Mouse (Mus musculus) embryonic facial prominence, embryonic 15.5 days (tissue): ENCODE data around the gene Olfr430. TPM values are rescaled to one million over a fixed set of nuclear protein-coding genes. Genes with fewer than 3 reads are reported as not detected.
"Not testable (repeated sequence)": the region's sequence is repeated elsewhere in the genome, so short reads cannot be mapped to it uniquely, and the experiment has no call there.

Experiments used
- ATAC-seq: fragments of 200-750 bp; cut with Nextera tagmentation; 2 replicates; pipeline ENCODE4 v1.8.0; 2017; ENCODE audit warnings: low read depth, moderate TSS enrichment; ENCODE audit not compliant: insufficient number of reproducible peaks, low FRiP score, low TSS enrichment
- H3K27ac ChIP-seq: fragments of 300-500 bp; sonication (generic); replicated peaks from 2 replicates; pipeline ENCODE4 v1.5.1; 2015; ENCODE audit warnings: mild to moderate bottlenecking, inconsistent platforms
- H3K27me3 ChIP-seq: fragments of 300-500 bp; sonication (generic); 2 replicates; pipeline ENCODE4 v1.6.1; 2015; ENCODE audit warnings: inconsistent platforms
- H3K36me3 ChIP-seq: fragments of 300-500 bp; sonication (generic); 2 replicates; pipeline ENCODE4 v1.6.1; 2015; ENCODE audit warnings: mild to moderate bottlenecking, inconsistent platforms
- H3K4me1 ChIP-seq: fragments of 300-500 bp; sonication (generic); 2 replicates; pipeline ENCODE4 v1.6.1; 2015; ENCODE audit warnings: inconsistent platforms
- H3K4me2 ChIP-seq: fragments of 300-500 bp; sonication (generic); replicated peaks from 2 replicates; pipeline ENCODE4 v1.6.1; 2015; ENCODE audit warnings: mild to moderate bottlenecking, inconsistent platforms
- H3K4me3 ChIP-seq: fragments of 300-500 bp; sonication (generic); replicated peaks from 2 replicates; pipeline ENCODE4 v1.5.1; 2015; ENCODE audit warnings: mild to moderate bottlenecking, inconsistent platforms
- H3K9ac ChIP-seq: fragments of 300-500 bp; sonication (generic); 2 replicates; pipeline ENCODE4 v1.6.1; 2015; ENCODE audit warnings: inconsistent platforms
- H3K9me3 ChIP-seq: fragments of 300-500 bp; sonication (generic); replicated peaks from 2 replicates; pipeline ENCODE4 v1.6.1; 2016; ENCODE audit warnings: inconsistent platforms
- WGBS: fragments of 180-500 bp; shearing (Covaris S2); methylation state at CpG from one replicate; pipeline ENCODE4 v1.1.7; 2015; 5-methylcytosine and 5-hydroxymethylcytosine counted together
- polyA plus RNA-seq: library from polyadenylated mRNA; unstranded; fragments of >200 nt; fragmentation: Nextera tagmentation; extraction: Ambion mirVana; gene quantifications from 2 replicates; pipeline ENCODE4 v1.2.1, GENCODE M21; 2015

The Olfr430 gene
- 0.23 and 0.28 TPM in 2 replicates for polyA plus RNA-seq

- no peak within 1 kb of the TSS for H3K9ac ChIP-seq
- no peaks in the 10 kb centered on the region for H3K27me3 ChIP-seq
- no peak within 1 kb of the TSS for H3K27ac ChIP-seq
- H3K4me3 ChIP-seq = no peak within 1 kb of the TSS
- no peak for ATAC-seq
- H3K4me1 ChIP-seq = no peaks in the 10 kb centered on the region
- no peak within 1 kb of the TSS for H3K4me2 ChIP-seq
- 80% methylated on average over 3 of the region's 3 CpGs for WGBS
- H3K36me3 ChIP-seq = no peaks in the 10 kb centered on the region
- no peaks in the 10 kb centered on the region for H3K9me3 ChIP-seq
Measured at GRCm38 (mm10) chr1:174066305-174066704, at the start of gene Olfr430. Gene Olfr430 (plus strand): TSS chr1:174066605.

GRCm38 (mm10) chr1:174031698-174032097 is 34.7 kb upstream of the Olfr430 start, which contains the start of gene Ifi205:
Gene Ifi205 (minus strand): TSS chr1:174031810.
- H3K27me3 ChIP-seq = no peaks in the 10 kb centered on the region
- ATAC-seq = no peak
- H3K36me3 ChIP-seq = no peaks in the 10 kb centered on the region
- no peak within 1 kb of the TSS for H3K27ac ChIP-seq
- H3K4me2 ChIP-seq = no peak within 1 kb of the TSS
- no peak within 1 kb of the TSS for H3K4me3 ChIP-seq
- 44% methylated on average over 1 of the region's 1 CpGs for WGBS
- H3K9me3 ChIP-seq = no peaks in the 10 kb centered on the region
- no peaks in the 10 kb centered on the region for H3K4me1 ChIP-seq
- no peak within 1 kb of the TSS for H3K9ac ChIP-seq

DNA sequence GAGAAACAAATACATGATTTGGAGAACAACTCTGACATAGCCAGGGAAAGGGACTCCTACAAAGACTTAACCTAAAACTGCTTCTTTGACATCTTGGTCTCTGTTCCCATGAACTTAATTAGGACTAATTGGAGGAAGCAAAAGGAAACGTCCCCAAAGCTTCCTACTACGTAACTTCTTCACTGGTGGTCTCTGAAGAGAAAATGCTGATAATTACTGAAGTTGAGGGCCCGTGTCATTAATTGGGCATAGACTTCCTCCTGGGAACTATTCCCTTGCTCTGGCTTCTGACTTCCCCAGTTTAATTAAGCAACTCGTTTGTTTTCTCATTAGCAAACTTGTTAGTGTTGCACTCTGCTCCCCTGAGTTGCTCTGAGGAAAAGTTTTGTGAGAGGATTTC is 30.6 kb upstream of the Olfr430 start:
- Histone ChIP-seq H3K9ac (no peak overlapping the region), H3K27ac (no peak overlapping the region), H3K4me1 (no peaks in the 10 kb centered on the region), H3K9me3 (no peaks in the 10 kb centered on the region), H3K27me3 (no peaks in the 10 kb centered on the region), H3K4me2 (no peak overlapping the region), H3K36me3 (no peaks in the 10 kb centered on the region), H3K4me3 (no peak overlapping the region)
- ATAC-seq = no peak
- 45% methylated on average over 4 of the region's 4 CpGs for WGBS

DNA sequence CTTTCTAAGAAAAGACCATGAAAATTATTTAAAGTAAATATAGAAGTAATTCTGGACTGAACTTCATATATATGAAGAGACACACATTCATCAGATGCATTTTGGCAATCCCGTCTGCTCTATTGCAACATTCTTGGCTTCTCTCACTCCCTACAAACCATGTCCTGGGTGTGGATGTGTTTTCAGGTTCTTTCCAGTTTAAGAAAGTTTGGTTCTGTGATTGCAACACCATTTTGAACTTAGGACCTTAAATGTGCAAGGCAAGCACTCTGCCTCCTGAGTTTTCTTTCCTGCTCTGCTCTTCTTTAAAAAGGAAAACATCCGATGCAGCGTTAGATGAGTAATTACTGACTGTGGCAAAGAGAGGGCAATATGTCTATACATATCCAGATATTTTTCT is 27.9 kb upstream of the Olfr430 start:
- Histone ChIP-seq H3K27ac (no peak overlapping the region), H3K36me3 (no peaks in the 10 kb centered on the region), H3K9ac (no peak overlapping the region), H3K4me1 (no peaks in the 10 kb centered on the region), H3K4me2 (no peak overlapping the region), H3K9me3 (no peaks in the 10 kb centered on the region), H3K27me3 (no peaks in the 10 kb centered on the region), H3K4me3 (no peak overlapping the region)
- WGBS = 73% methylated on average over 3 of the region's 3 CpGs
- ATAC-seq = no peak

- Histone ChIP-seq H3K4me3 (no peak within 1 kb of the TSS), H3K4me2 (no peak within 1 kb of the TSS), H3K4me1 (no peaks in the 10 kb centered on the region), H3K9me3 (no peaks in the 10 kb centered on the region), H3K27ac (no peak within 1 kb of the TSS), H3K36me3 (no peaks in the 10 kb centered on the region), H3K9ac (no peak within 1 kb of the TSS), H3K27me3 (no peaks in the 10 kb centered on the region)
- 76% methylated on average over 7 of the region's 7 CpGs for WGBS
- ATAC-seq = no peak
Measured at GRCm38 (mm10) chr1:174040523-174041177, 25.8 kb upstream of the Olfr430 start, which contains the start of gene Olfr433. Gene Olfr433 (plus strand): TSS chr1:174040705.

- H3K36me3 ChIP-seq, H3K9me3 ChIP-seq, H3K27ac ChIP-seq, H3K4me1 ChIP-seq, H3K27me3 ChIP-seq, H3K4me3 ChIP-seq, H3K4me2 ChIP-seq, ATAC-seq, H3K9ac ChIP-seq: not testable (repeated sequence)
- WGBS = 83% methylated on average over 12 of the region's 12 CpGs
Measured at GRCm38 (mm10) chr1:174042091-174042884, 24.1 kb upstream of the Olfr430 start.

DNA sequence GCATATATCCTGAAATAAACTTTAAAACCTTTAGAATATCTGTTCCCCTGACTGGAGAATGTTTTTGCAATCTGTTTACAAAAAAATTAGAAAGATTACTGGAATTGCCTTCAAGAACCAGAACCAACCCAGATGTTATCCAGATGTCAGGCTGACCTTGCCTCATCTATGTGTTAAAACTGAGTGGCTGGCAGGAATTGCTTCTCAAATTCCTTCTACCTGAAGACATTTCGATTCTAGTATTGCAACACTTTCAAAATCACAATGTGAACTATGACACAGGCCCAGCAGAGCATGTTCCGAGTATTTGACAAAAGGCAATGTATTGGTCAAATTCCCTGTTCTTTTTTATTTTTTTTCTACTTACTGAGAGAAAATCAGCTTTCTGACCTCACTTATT is 22.0 kb upstream of the Olfr430 start:
- no peaks in the 10 kb centered on the region for H3K27me3 ChIP-seq
- no peak overlapping the region for H3K4me3 ChIP-seq
- no peaks in the 10 kb centered on the region for H3K9me3 ChIP-seq
- H3K4me1 ChIP-seq = no peaks in the 10 kb centered on the region
- ATAC-seq = no peak
- H3K4me2 ChIP-seq = no peak overlapping the region
- H3K36me3 ChIP-seq = no peaks in the 10 kb centered on the region
- H3K27ac ChIP-seq = no peak overlapping the region
- 39% methylated on average over 2 of the region's 2 CpGs for WGBS
- no peak overlapping the region for H3K9ac ChIP-seq

- H3K27me3 ChIP-seq = not testable (repeated sequence)
Measured at GRCm38 (mm10) chr1:174048227-174048626, 18.2 kb upstream of the Olfr430 start.

GRCm38 (mm10) chr1:174048893-174049292 is 17.5 kb upstream of the Olfr430 start, which contains the start of gene Olfr432:
Gene Olfr432 (plus strand): TSS chr1:174049205.
- Histone ChIP-seq H3K27ac (no peak within 1 kb of the TSS), H3K4me2 (no peak within 1 kb of the TSS), H3K4me3 (no peak within 1 kb of the TSS), H3K36me3 (no peaks in the 10 kb centered on the region), H3K27me3 (no peaks in the 10 kb centered on the region), H3K9me3 (no peaks in the 10 kb centered on the region), H3K9ac (no peak within 1 kb of the TSS), H3K4me1 (no peaks in the 10 kb centered on the region)
- 54% methylated on average over 2 of the region's 2 CpGs for WGBS
- ATAC-seq = no peak

More at GRCm38 (mm10) chr1:174048227-174048626, 18.2 kb upstream of the Olfr430 start:
- not testable (repeated sequence) for H3K9me3 ChIP-seq, H3K4me1 ChIP-seq, H3K27ac ChIP-seq, H3K36me3 ChIP-seq, ATAC-seq, H3K4me3 ChIP-seq, H3K9ac ChIP-seq, H3K4me2 ChIP-seq
- WGBS = 76% methylated on average over 6 of the region's 6 CpGs

GRCm38 (mm10) chr1:174049357-174049756 is 17.0 kb upstream of the Olfr430 start:
- H3K9me3 ChIP-seq = not testable (repeated sequence)
- WGBS = 72% methylated on average over 4 of the region's 4 CpGs

DNA sequence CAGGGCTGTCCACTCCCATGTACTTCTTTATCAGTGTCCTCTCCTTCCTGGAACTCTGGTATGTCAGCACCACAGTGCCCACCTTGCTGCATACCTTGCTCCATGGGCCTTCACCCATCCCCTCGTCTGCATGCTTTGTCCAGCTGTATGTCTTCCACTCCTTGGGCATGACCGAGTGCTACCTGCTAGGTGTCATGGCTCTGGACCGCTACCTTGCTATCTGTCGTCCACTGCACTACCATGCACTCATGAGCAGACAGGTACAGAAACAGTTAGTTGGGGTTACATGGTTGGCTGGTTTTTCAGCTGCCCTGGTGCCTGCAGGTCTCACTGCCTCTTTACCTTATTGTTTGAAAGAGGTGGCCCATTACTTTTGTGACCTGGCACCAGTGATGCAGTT is 15.9 kb upstream of the Olfr430 start:
- Histone ChIP-seq H3K4me2 (no peak overlapping the region), H3K27ac (no peak overlapping the region), H3K27me3 (no peaks in the 10 kb centered on the region), H3K36me3 (no peaks in the 10 kb centered on the region), H3K4me1 (no peaks in the 10 kb centered on the region), H3K4me3 (no peak overlapping the region), H3K9me3 (no peaks in the 10 kb centered on the region), H3K9ac (no peak overlapping the region)
- 88% methylated on average over 4 of the region's 4 CpGs for WGBS
- ATAC-seq = no peak

More at GRCm38 (mm10) chr1:174049357-174049756, 17.0 kb upstream of the Olfr430 start:
- H3K9ac ChIP-seq, H3K4me3 ChIP-seq, H3K27me3 ChIP-seq, H3K36me3 ChIP-seq, ATAC-seq, H3K4me1 ChIP-seq, H3K27ac ChIP-seq, H3K4me2 ChIP-seq: not testable (repeated sequence)
